Mouse (Mus musculus) hematopoietic stem cell, adult 5-6 weeks (primary cell): ENCODE measurements around the gene Tmsb15b2. TPM values are rescaled to one million over a fixed set of nuclear protein-coding genes. Genes with fewer than 3 reads are reported as not detected.

Experiments used
- ATAC-seq, 2 experiments: fragments of 125-278 bp in 1 of 2; replicated peaks in 1 of 2; 2 replicates each; pipeline ENCODE4 v1.8.0; 2016 to 2017; ENCODE audit warnings: inconsistent platforms in 2 of 2, mild to moderate bottlenecking in 2 of 2, moderate number of reproducible peaks in 2 of 2, low read depth in 1 of 2, moderate TSS enrichment in 1 of 2; ENCODE audit not compliant: low FRiP score in 2 of 2, poor library complexity in 2 of 2, severe bottlenecking in 2 of 2, insufficient read depth in 1 of 2, low TSS enrichment in 1 of 2
- total RNA-seq: library from RNA; stranded (forward); fragments of 172-1452, 232-1000 nt; gene quantifications from 2 replicates; pipeline ENCODE4 v1.2.3, GENCODE M21; 2017

The Tmsb15b2 gene
- total RNA-seq, 1 experiment from 2014 or later: 6.4 TPM

GRCm38 (mm10) chrX:136925863-136926262 lies 49.4 kb downstream of the Tmsb15b2 start:
- no peak for ATAC-seq

Other genes starting within 250 kb of the Tmsb15b2 start
- gene Morf4l2, start 231.8 kb downstream of the Tmsb15b2 start, total RNA-seq: 464 and 594 TPM in 2 replicates
- gene Glra4, start 195.4 kb downstream of the Tmsb15b2 start, total RNA-seq: not detected in 2 replicates
- 3.4 and 3.6 TPM in 2 replicates for gene Plp1, start 152.8 kb downstream of the Tmsb15b2 start, total RNA-seq
- gene Rab9b, start 106.7 kb downstream of the Tmsb15b2 start, total RNA-seq: not detected in 2 replicates
- not detected in 2 replicates for gene H2bfm, start 48.2 kb downstream of the Tmsb15b2 start, total RNA-seq
- gene Tmsb15l, start 1.4 kb upstream of the Tmsb15b2 start, total RNA-seq: 20.1 and 33.5 TPM in 2 replicates
- 13.9 and 18.6 TPM in 2 replicates for gene Tmsb15b1, start 1.4 kb upstream of the Tmsb15b2 start, total RNA-seq
- 2.3 and 2.6 TPM in 2 replicates for gene Zcchc18, start 17.7 kb upstream of the Tmsb15b2 start, total RNA-seq
- gene Slc25a53, start 62.8 kb upstream of the Tmsb15b2 start, total RNA-seq: 5.6 and 10.0 TPM in 2 replicates
- gene Fam199x, start 74.1 kb upstream of the Tmsb15b2 start, total RNA-seq: 16.5 and 20.0 TPM in 2 replicates
- gene Esx1, start 146.6 kb upstream of the Tmsb15b2 start, total RNA-seq: not detected in 2 replicates